Mouse (Mus musculus): ENCODE measurements around the gene Rbm45. TPM values are rescaled to one million over a fixed set of nuclear protein-coding genes. Genes with fewer than 3 reads are reported as not detected.

Gene Rbm45
- 13.5 and 20.5 TPM in 2 replicates for polyA plus RNA-seq (2016; fragmentation: Nextera tagmentation; extraction: Ambion mirVana)

DNA sequence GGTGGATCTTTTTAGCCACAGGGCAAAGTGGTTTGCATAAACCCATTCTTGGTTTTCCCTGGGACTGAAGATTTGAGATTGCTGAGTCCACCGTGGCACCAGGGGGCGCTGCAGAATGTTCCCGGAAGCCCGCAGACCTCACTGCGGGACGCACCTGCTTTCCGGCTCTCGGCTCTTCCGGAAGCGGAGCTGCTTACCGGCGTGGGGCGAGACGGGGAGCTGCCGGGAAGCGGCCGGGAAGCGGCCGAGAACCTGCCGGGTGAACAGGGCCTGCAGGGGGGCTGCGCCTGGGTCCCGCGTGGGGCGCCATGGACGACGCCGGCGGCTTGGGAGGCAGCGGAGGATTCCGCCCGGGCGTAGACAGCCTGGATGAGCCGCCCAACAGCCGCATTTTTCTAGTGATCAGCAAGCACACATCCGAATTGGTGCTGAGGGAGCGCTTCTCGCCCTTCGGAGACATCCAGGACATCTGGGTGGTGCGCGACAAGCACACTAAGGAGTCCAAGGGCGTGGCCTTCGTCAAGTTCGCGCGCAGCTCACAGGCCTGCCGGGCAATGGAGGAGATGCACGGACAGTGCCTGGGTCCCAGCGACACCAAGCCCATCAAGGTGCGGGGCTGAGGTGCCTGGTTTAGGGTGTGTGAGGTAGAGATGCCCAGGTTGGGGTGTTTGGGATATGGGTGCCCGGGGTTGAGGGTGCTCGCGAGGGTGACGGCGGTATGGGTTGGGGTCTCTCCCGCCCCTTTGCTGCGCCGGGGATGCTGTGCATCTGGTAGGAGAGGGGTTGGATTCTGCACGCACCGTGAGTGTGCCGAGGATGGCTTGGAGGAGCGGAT is at the start of gene Rbm45:
Gene Rbm45, plus strand, starts transcription at position 164 of the 835 bp plus-strand sequence.
- Histone ChIP-seq H3K27ac (peak within 1 kb of the TSS; percentile 65), H3K4me3 (replicated peaks) (peak within 1 kb of the TSS; percentile 95), H3K4me1 (peaks cover 12% of the 10 kb centered on the region), H3K27me3 (no peaks in the 10 kb centered on the region), H3K9ac (peak within 1 kb of the TSS; percentile 91), H3K4me2 (peak within 1 kb of the TSS; percentile 91), H3K36me3 (replicated peaks) (peaks cover 32% of the 10 kb centered on the region), H3K9me3 (no peaks in the 10 kb centered on the region)
- peak; percentile 88 for ATAC-seq (ENCODE audit: low FRiP score)
- WGBS, result under 1% methylated on average over 61 of the region's 61 CpGs

GRCm38 (mm10) chr2:76320336-76320735 is 49.4 kb upstream of the Rbm45 start:
- H3K4me1 ChIP-seq, result no peaks in the 10 kb centered on the region
- 85% methylated on average over 6 of the region's 6 CpGs for WGBS
- H3K9me3 ChIP-seq, result no peaks in the 10 kb centered on the region
- no peak overlapping the region for H3K27ac ChIP-seq
- no peaks in the 10 kb centered on the region for H3K27me3 ChIP-seq
- ATAC-seq (ENCODE audit: low FRiP score), result no peak
- no peak overlapping the region for H3K4me2 ChIP-seq
- H3K4me3 ChIP-seq (replicated peaks), result no peak overlapping the region
- H3K36me3 ChIP-seq (replicated peaks), result no peaks in the 10 kb centered on the region
- no peak overlapping the region for H3K9ac ChIP-seq

DNA sequence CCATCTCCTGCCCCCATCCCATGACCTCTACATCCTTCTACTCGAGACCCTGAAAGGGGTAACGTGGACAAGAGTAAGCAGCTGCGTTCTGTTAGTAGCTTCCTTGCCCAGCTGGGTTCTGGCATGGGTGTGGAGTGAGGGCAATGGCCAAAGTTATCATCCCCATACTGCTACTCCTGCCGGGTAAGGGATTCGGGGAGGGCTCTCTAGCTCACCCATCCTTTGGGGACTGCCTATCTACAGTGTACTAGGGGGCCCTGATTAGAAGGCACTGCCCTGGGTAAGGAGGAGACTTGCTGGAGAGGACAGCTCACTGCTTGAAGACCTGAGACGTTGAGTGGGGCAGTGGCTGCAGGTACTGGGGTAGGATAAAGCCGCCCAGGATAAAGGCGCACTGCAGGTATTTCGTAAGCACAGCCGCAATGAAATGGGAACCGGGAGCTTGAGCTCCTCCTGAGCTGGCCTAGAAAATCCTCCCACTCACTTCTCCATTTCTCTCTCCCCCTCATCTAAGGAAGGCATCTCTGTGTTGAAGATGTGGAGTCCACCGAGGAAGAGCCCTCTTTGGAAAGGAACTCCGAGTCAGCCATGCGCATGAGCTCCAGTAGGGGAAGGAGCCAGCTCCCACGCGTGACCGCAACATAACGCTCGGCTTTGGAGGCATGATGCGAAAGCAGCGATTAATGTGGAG is 46.5 kb upstream of the Rbm45 start:
- no peak overlapping the region for H3K27ac ChIP-seq
- H3K9me3 ChIP-seq, result no peaks in the 10 kb centered on the region
- ATAC-seq (ENCODE audit: low FRiP score), result no peak
- H3K36me3 ChIP-seq (replicated peaks), result no peaks in the 10 kb centered on the region
- H3K4me1 ChIP-seq, result no peaks in the 10 kb centered on the region
- H3K4me3 ChIP-seq (replicated peaks), result no peak overlapping the region
- no peak overlapping the region for H3K4me2 ChIP-seq
- H3K27me3 ChIP-seq, result no peaks in the 10 kb centered on the region
- 83% methylated on average over 21 of the region's 21 CpGs for WGBS
- no peak overlapping the region for H3K9ac ChIP-seq

- peaks cover 7% of the 10 kb centered on the region; the same call in 1 of the 2 replicates for H3K4me1 ChIP-seq
These were observed 45.3 kb upstream of the Rbm45 start for GRCm38 (mm10) chr2:76324463-76324862.

GRCm38 (mm10) chr2:76326161-76326560 is 43.6 kb upstream of the Rbm45 start:
- Histone ChIP-seq H3K27ac (no peak overlapping the region), H3K36me3 (replicated peaks) (no peaks in the 10 kb centered on the region), H3K27me3 (no peaks in the 10 kb centered on the region), H3K4me2 (no peak overlapping the region), H3K4me3 (replicated peaks) (no peak overlapping the region), H3K9me3 (no peaks in the 10 kb centered on the region), H3K9ac (no peak overlapping the region), H3K4me1 (peaks cover 7% of the 10 kb centered on the region; the same call in 1 of the 2 replicates)
- no peak for ATAC-seq (ENCODE audit: low FRiP score)
- 93% methylated on average over 3 of the region's 3 CpGs for WGBS

More at GRCm38 (mm10) chr2:76324463-76324862, 45.3 kb upstream of the Rbm45 start:
- Histone ChIP-seq H3K27ac (no peak overlapping the region), H3K9ac (no peak overlapping the region), H3K4me2 (no peak overlapping the region), H3K9me3 (no peaks in the 10 kb centered on the region), H3K4me3 (replicated peaks) (no peak overlapping the region), H3K36me3 (replicated peaks) (no peaks in the 10 kb centered on the region), H3K27me3 (no peaks in the 10 kb centered on the region)
- WGBS, result 91% methylated on average over 5 of the region's 5 CpGs
- no peak for ATAC-seq (ENCODE audit: low FRiP score)

- Histone ChIP-seq H3K36me3 (replicated peaks) (no peaks in the 10 kb centered on the region), H3K4me3 (replicated peaks) (no peak overlapping the region), H3K4me2 (no peak overlapping the region), H3K27ac (no peak overlapping the region), H3K27me3 (no peaks in the 10 kb centered on the region), H3K4me1 (peaks cover 7% of the 10 kb centered on the region; the same call in 1 of the 2 replicates), H3K9ac (no peak overlapping the region), H3K9me3 (no peaks in the 10 kb centered on the region)
- WGBS, result 86% methylated on average over 5 of the region's 5 CpGs
- no peak for ATAC-seq (ENCODE audit: low FRiP score)
These were observed 39.7 kb upstream of the Rbm45 start for GRCm38 (mm10) chr2:76330081-76330480.

DNA sequence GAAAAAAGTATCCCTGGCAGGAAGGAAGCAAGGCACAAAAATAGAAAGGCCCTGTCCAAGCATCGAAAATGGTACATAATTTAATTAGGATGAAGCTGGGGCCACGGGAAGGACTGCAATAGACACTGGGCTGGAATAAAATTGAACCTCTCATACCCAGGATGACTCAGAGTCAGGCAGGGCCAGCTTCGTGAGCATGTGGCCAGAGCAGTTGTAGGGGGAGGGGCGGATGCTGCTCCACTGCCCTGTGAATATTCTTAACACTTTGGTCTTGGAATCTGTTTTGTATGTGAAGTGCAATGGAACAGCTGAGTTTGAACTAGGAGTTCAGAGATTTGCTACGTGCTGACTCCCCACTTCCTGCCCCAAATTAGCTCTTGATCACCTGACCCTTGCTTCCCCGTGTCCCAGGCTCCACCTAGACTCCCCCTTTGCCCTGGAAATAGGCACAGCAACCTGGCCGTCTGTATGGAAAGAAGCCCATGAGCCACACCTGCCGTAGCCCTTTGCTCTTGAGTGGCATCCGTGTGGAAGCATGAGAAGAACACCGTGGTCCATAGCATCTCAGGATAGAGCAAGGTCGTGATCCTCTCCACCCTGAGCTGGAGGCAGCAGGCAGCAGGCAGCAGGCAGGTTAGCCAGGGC is 37.5 kb upstream of the Rbm45 start:
- H3K36me3 ChIP-seq (replicated peaks), result no peaks in the 10 kb centered on the region
- no peak overlapping the region for H3K4me2 ChIP-seq
- H3K27me3 ChIP-seq, result no peaks in the 10 kb centered on the region
- no peaks in the 10 kb centered on the region for H3K9me3 ChIP-seq
- no peak overlapping the region for H3K4me3 ChIP-seq (replicated peaks)
- no peak overlapping the region for H3K9ac ChIP-seq
- peaks cover 7% of the 10 kb centered on the region; the same call in 1 of the 2 replicates for H3K4me1 ChIP-seq
- H3K27ac ChIP-seq, result no peak overlapping the region
- 78% methylated on average over 11 of the region's 11 CpGs for whole genome bisulfite sequencing
- ATAC-seq (ENCODE audit: low FRiP score), result no peak

GRCm38 (mm10) chr2:76334596-76334995 is 35.2 kb upstream of the Rbm45 start:
- 80% methylated on average over 5 of the region's 5 CpGs for WGBS
- Histone ChIP-seq H3K27me3 (peaks cover 22% of the 10 kb centered on the region), H3K4me1 (peaks cover 10% of the 10 kb centered on the region), H3K9ac (no peak overlapping the region), H3K9me3 (no peaks in the 10 kb centered on the region), H3K27ac (no peak overlapping the region), H3K4me2 (no peak overlapping the region), H3K4me3 (replicated peaks) (no peak overlapping the region), H3K36me3 (replicated peaks) (no peaks in the 10 kb centered on the region)
- no peak for ATAC-seq (ENCODE audit: low FRiP score)

- Histone ChIP-seq H3K36me3 (replicated peaks) (no peaks in the 10 kb centered on the region), H3K27me3 (peaks cover 29% of the 10 kb centered on the region), H3K4me3 (replicated peaks) (peak within 1 kb of the TSS; percentile 45), H3K9me3 (no peaks in the 10 kb centered on the region), H3K4me2 (peak within 1 kb of the TSS; percentile 94), H3K9ac (peak within 1 kb of the TSS; percentile 49), H3K4me1 (peaks cover 10% of the 10 kb centered on the region), H3K27ac (no peak within 1 kb of the TSS)
- WGBS, result 17% methylated on average over 39 of the region's 41 CpGs
- ATAC-seq (ENCODE audit: low FRiP score), result peak; percentile 76
These were observed 31.3 kb upstream of the Rbm45 start, which contains the start of gene Pde11a for GRCm38 (mm10) chr2:76338215-76339156. Gene Pde11a, minus strand, starts transcription at chr2:76338774.

DNA sequence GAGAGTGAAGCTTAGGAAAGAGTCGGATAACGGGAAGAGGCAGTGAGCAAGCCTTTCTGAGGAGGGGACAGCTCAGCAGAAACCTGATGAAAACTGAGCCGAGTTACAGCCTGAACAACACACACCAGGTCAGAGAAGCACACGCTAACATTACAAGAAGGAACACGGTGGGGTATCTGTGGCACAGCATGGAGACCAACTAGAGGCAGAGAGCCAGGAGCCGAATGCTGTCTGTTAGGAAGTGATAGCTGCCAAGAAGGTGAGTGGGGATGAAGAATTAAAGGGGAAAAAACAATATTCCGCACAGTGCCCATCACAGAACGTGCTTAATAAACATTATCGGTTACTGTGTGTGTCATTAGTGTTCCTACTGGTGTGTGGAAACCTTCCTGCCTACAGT is 27.6 kb upstream of the Rbm45 start:
- H3K4me2 ChIP-seq, result no peak overlapping the region
- no peak overlapping the region for H3K27ac ChIP-seq
- H3K27me3 ChIP-seq, result peaks cover 29% of the 10 kb centered on the region
- H3K9ac ChIP-seq, result no peak overlapping the region
- H3K4me3 ChIP-seq (replicated peaks), result no peak overlapping the region
- H3K36me3 ChIP-seq (replicated peaks), result no peaks in the 10 kb centered on the region
- H3K9me3 ChIP-seq, result no peaks in the 10 kb centered on the region
- 87% methylated on average over 9 of the region's 9 CpGs for WGBS
- ATAC-seq (ENCODE audit: low FRiP score), result no peak
- peaks cover 10% of the 10 kb centered on the region for H3K4me1 ChIP-seq

- ATAC-seq (ENCODE audit: low FRiP score), result no peak
- H3K9me3 ChIP-seq, result no peaks in the 10 kb centered on the region
- 68% methylated on average over 6 of the region's 6 CpGs for WGBS
- H3K36me3 ChIP-seq (replicated peaks), result no peaks in the 10 kb centered on the region
- H3K4me3 ChIP-seq (replicated peaks), result no peak overlapping the region
- no peak overlapping the region for H3K9ac ChIP-seq
- no peak overlapping the region for H3K4me2 ChIP-seq
- no peaks in the 10 kb centered on the region for H3K27me3 ChIP-seq
- H3K27ac ChIP-seq, result no peak overlapping the region
- H3K4me1 ChIP-seq, result no peaks in the 10 kb centered on the region
These were observed 21.9 kb upstream of the Rbm45 start for GRCm38 (mm10) chr2:76347839-76348238.
